Mouse (Mus musculus): ENCODE measurements at regions not wholly inside any gene's neighbourhood (a gene's known extent, or its start where the extent isn't known, plus 50 kb on each side); places are given as distances from the start of the nearest gene placed in this dataset.

GRCm38 (mm10) chr17:75629857-75630256 lies 78.1 kb upstream of the Fam98a start:
- TF ChIP-seq POLR2A (IDR thresholded peaks at IDR 0.05; ENCODE audit: control insufficient read depth, low read depth, low read length) (no peak), CTCF (IDR thresholded peaks at IDR 0.05; ENCODE audit: control insufficient read depth, insufficient read depth, insufficient replicate concordance, low read depth, low read length) (no peak)

All from testis, adult 2 months (tissue).